Mouse (Mus musculus): ENCODE results near the gene H1f0.
A peak's percentile ranks its signal among the peaks of the same experiment; 100 is the strongest.

H1f0 gene

GRCm38 (mm10) chr15:79068416-79068815 is 40.2 kb downstream of the H1f0 start:
- no peak for DNase-seq (ENCODE audit: low read depth)

DNA sequence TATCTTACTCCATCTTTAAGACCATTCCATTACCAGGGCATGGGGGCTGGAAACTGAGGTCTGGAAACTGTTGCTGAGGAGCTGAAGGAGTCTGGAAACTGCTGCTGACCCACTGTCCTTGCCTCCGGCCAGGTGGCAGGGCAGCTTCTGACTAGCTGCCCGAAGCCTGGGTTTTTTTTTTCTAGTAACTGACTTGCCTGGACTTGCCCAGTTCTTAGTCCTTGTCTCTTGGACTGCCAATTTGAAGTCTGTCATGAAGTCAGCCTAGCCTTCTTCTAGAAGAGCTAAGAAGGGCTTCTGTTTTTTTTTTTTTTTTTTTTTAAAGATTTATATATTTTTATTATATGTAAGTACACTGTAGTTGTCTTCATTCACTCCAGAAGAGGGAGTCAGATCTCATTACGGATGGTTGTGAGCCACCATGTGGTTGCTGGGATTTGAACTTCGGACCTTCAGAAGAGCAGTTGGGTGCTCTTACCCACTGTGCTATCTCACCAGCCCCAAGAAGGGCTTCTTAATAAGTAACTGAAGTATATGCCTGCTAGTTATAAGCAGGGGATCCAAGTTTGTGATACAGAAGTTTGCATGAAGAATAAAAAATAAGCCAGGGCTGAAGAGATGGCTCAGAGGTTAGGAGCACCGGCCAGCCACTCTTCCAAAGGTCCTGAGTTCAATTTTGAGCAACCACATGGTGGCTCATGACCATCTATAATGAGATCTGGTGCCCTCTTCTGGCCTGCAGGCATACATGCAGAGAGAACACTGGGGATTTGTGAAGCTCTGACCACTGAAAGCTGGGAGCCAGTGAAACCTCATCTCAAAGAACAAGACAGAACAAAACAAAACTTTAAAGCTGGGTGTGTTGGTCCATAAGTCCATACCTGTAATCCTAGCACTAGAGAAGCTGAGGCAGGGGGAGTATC is 43.1 kb downstream of the H1f0 start:
- no peak for DNase-seq (ENCODE audit: low read depth)

GRCm38 (mm10) chr15:79073752-79074151 is 45.5 kb downstream of the H1f0 start:
- no peak for DNase-seq (ENCODE audit: low read depth)

DNA sequence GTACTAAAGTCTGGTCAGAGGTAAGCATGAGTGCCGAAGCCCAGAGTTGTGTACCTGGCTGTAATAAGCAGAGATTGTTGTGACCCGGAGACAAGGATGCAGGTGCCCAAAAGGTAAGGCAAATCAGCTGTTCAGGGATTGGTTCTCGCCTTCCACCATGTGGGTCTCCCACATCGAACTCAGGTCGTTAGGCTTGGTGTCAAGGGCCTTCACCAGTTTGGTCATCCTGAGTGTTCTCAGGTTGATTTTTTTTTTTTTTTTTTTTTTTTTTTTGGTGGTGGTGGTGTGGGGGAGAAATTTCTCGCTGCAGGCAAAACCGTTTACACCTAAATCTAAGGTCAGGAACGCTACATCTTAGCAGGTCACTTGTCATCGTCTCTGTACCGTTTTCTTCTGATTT is 46.2 kb downstream of the H1f0 start:
- DNase-seq (ENCODE audit: low read depth), result no peak

GRCm38 (mm10) chr15:79074913-79075532 is 46.8 kb downstream of the H1f0 start, which contains the start of gene Eif3l:
Gene Eif3l, plus strand, starts transcription at chr15:79075179.
- DNase-seq (ENCODE audit: low read depth), result peak; percentile 77

DNA sequence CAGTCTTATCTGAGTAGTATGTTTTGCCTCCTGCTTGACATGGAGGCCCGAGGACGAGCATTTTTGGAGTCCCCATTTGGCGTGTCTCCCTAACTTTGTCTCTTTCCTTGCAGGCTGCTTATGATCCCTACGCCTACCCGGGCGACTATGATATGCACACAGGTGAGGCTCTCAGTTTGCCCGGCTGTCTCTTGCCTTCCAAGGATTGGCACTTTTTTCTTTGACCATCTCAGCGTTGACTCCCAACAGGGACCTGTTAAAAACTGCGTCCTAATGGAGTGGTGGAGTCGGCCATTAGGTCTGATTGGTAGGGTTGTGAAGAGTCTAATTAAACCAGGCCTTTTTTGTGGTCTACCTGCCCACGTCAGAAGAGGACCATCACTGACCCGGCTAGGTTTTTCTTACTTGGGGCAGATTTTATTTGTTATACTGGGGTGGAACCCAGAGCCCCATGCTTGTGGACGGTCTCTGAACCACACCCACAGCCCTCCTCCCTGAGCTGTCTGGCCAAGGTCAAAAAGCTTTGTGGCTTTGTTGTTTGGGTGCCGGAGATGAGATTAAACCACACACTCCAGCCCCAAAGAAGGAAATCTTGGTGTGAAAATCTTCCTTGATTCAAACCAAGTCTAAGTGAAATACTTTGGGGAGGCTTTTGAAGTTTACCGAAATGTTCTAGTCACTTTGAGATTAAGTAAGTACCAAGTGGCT is 47.6 kb downstream of the H1f0 start:
- no peak for DNase-seq (ENCODE audit: low read depth)

GRCm38 (mm10) chr15:79079567-79079966 is 51.3 kb downstream of the H1f0 start:
- DNase-seq (ENCODE audit: low read depth), result no peak
